Mouse (Mus musculus) limb, embryonic 14.5 days (tissue): ENCODE measurements around the gene Apip. TPM values are rescaled to one million over a fixed set of nuclear protein-coding genes. Genes with fewer than 3 reads are reported as not detected.

ENCODE experiments used
- ATAC-seq: fragments of 200-750 bp; cut with Nextera tagmentation; 2 replicates; pipeline ENCODE4 v1.8.0; 2017; ENCODE audit warnings: low read depth, moderate number of reproducible peaks, moderate TSS enrichment; ENCODE audit not compliant: low FRiP score
- DNase-seq: peaks from one replicate; pipeline ENCODE4 v3.0.0-alpha.2; 2015; ENCODE audit warnings: low spot score
- H3K27ac ChIP-seq: fragments of 300-500 bp; sonication (generic); replicated peaks from 2 replicates; pipeline ENCODE4 v1.5.1; 2014; ENCODE audit warnings: low read depth, mild to moderate bottlenecking, low read length, moderate library complexity, mixed read lengths
- H3K27me3 ChIP-seq: fragments of 300-500 bp; sonication (generic); 2 replicates; pipeline ENCODE4 v1.6.1; 2014; ENCODE audit warnings: low read length, mixed read lengths; ENCODE audit not compliant: control insufficient read depth, insufficient read depth
- H3K36me3 ChIP-seq: fragments of 300-500 bp; sonication (generic); 2 replicates; pipeline ENCODE4 v1.6.1; 2014; ENCODE audit warnings: mild to moderate bottlenecking, low read length, moderate library complexity, mixed read lengths; ENCODE audit not compliant: control insufficient read depth, insufficient read depth
- H3K4me1 ChIP-seq: fragments of 300-500 bp; sonication (generic); 2 replicates; pipeline ENCODE4 v1.6.1; 2014; ENCODE audit warnings: antibody characterized with exemption, low read length, mixed read lengths; ENCODE audit not compliant: control insufficient read depth, insufficient read depth
- H3K4me2 ChIP-seq: fragments of 300-500 bp; sonication (generic); replicated peaks from 2 replicates; pipeline ENCODE4 v1.6.1; 2014; ENCODE audit warnings: low read depth, mild to moderate bottlenecking, low read length, moderate library complexity; ENCODE audit not compliant: severe bottlenecking
- H3K4me3 ChIP-seq: fragments of 300-500 bp; sonication (generic); replicated peaks from 2 replicates; pipeline ENCODE4 v1.5.1; 2014; ENCODE audit warnings: low read length
- H3K9ac ChIP-seq: fragments of 300-500 bp; sonication (generic); 2 replicates; pipeline ENCODE4 v1.6.1; 2014; ENCODE audit warnings: mild to moderate bottlenecking, low read depth, low read length, moderate library complexity; ENCODE audit not compliant: severe bottlenecking
- H3K9me3 ChIP-seq: fragments of 300-500 bp; sonication (generic); 2 replicates; pipeline ENCODE4 v1.6.1; 2016; ENCODE audit warnings: low read length; ENCODE audit not compliant: control insufficient read depth
- POLR2A ChIP-seq: fragments of 200-500 bp; IDR thresholded peaks from 2 replicates; pipeline ENCODE4 v1.8.0; 2012; ENCODE audit warnings: inconsistent platforms, mild to moderate bottlenecking, moderate library complexity, borderline replicate concordance; ENCODE audit not compliant: insufficient read depth, insufficient read length; ENCODE audit errors: extremely low read depth
- WGBS: fragments of 180-500 bp; shearing (Covaris S2); extraction: QIAGEN DNeasy Blood & Tissue Kit; methylation state at CpG from one replicate; pipeline ENCODE4 v1.1.7; 2014; 5-methylcytosine and 5-hydroxymethylcytosine counted together
- polyA plus RNA-seq, 2 experiments: library from polyadenylated mRNA; depleted of rRNA in 1 of 2; stranded (reverse) in 1 of 2; unstranded in 1 of 2; fragments of >200 nt; fragmentation: Nextera tagmentation in 1 of 2; extraction: Ambion mirVana in 1 of 2; gene quantifications; 2 replicates each; pipeline versions ENCODE4 v1.2.1 to v1.2.3; 2012 to 2014

Apip gene
- polyA plus RNA-seq, 2 experiments = 57.8 to 80.4 TPM

- Histone ChIP-seq H3K4me3 (no peak overlapping the region), H3K27me3 (no peaks in the 10 kb centered on the region), H3K4me2 (no peak overlapping the region), H3K27ac (no peak overlapping the region), H3K9ac (no peak overlapping the region), H3K4me1 (peaks cover 7% of the 10 kb centered on the region; the same call in 1 of the 2 replicates), H3K9me3 (no peaks in the 10 kb centered on the region), H3K36me3 (no peaks in the 10 kb centered on the region)
- WGBS = 76% methylated on average over 1 of the region's 1 CpGs
- ATAC-seq = no peak
- TF ChIP-seq POLR2A = no peak
- no peak for DNase-seq
Measured at GRCm38 (mm10) chr2:103068602-103069001, 4.9 kb upstream of the Apip start.

GRCm38 (mm10) chr2:103069752-103070405, 3.6 kb upstream of the Apip start:
- Histone ChIP-seq H3K4me3 (no peak overlapping the region), H3K27ac (no peak overlapping the region), H3K36me3 (no peaks in the 10 kb centered on the region), H3K4me1 (peaks cover 7% of the 10 kb centered on the region; the same call in 1 of the 2 replicates), H3K9me3 (no peaks in the 10 kb centered on the region), H3K27me3 (no peaks in the 10 kb centered on the region), H3K9ac (no peak overlapping the region), H3K4me2 (no peak overlapping the region)
- WGBS = 89% methylated on average over 5 of the region's 5 CpGs
- no peak for ATAC-seq
- no peak for DNase-seq
- TF ChIP-seq POLR2A = no peak

- Histone ChIP-seq H3K4me2 (no peak overlapping the region), H3K9ac (no peak overlapping the region), H3K4me3 (no peak overlapping the region), H3K4me1 (peaks cover 7% of the 10 kb centered on the region; the same call in 1 of the 2 replicates), H3K36me3 (no peaks in the 10 kb centered on the region), H3K9me3 (no peaks in the 10 kb centered on the region), H3K27ac (no peak overlapping the region), H3K27me3 (no peaks in the 10 kb centered on the region)
- no peak for DNase-seq
- TF ChIP-seq POLR2A = no peak
- WGBS = 53% methylated on average over 3 of the region's 3 CpGs
- no peak for ATAC-seq
Measured at GRCm38 (mm10) chr2:103070586-103070985, 2.9 kb upstream of the Apip start.

GRCm38 (mm10) chr2:103081117-103081516, 7.6 kb downstream of the Apip start:
- ATAC-seq (no peak), DNase-seq (no peak)
- Histone ChIP-seq H3K27me3 (no peaks in the 10 kb centered on the region), H3K27ac (no peak overlapping the region), H3K36me3 (peaks cover 4% of the 10 kb centered on the region; the same call in 1 of the 2 replicates), H3K4me3 (no peak overlapping the region), H3K9ac (no peak overlapping the region), H3K4me2 (no peak overlapping the region), H3K4me1 (no peaks in the 10 kb centered on the region), H3K9me3 (no peaks in the 10 kb centered on the region)
- WGBS = 58% methylated on average over 6 of the region's 6 CpGs
- no peak for TF ChIP-seq POLR2A

GRCm38 (mm10) chr2:103081706-103082105, 8.2 kb downstream of the Apip start:
- Histone ChIP-seq H3K27me3 (no peaks in the 10 kb centered on the region), H3K4me1 (no peaks in the 10 kb centered on the region), H3K9me3 (no peaks in the 10 kb centered on the region), H3K27ac (no peak overlapping the region), H3K36me3 (peaks cover 4% of the 10 kb centered on the region; the same call in 1 of the 2 replicates), H3K4me3 (no peak overlapping the region), H3K4me2 (no peak overlapping the region), H3K9ac (no peak overlapping the region)
- ATAC-seq = no peak
- no peak for DNase-seq
- 80% methylated on average over 5 of the region's 5 CpGs for WGBS
- no peak for TF ChIP-seq POLR2A
